Mouse (Mus musculus): ENCODE results near the gene Wfdc5.
"Not testable (repeated sequence)": the region's sequence is repeated elsewhere in the genome, so short reads cannot be mapped to it uniquely, and the experiment has no call there.

The Wfdc5 gene

DNA sequence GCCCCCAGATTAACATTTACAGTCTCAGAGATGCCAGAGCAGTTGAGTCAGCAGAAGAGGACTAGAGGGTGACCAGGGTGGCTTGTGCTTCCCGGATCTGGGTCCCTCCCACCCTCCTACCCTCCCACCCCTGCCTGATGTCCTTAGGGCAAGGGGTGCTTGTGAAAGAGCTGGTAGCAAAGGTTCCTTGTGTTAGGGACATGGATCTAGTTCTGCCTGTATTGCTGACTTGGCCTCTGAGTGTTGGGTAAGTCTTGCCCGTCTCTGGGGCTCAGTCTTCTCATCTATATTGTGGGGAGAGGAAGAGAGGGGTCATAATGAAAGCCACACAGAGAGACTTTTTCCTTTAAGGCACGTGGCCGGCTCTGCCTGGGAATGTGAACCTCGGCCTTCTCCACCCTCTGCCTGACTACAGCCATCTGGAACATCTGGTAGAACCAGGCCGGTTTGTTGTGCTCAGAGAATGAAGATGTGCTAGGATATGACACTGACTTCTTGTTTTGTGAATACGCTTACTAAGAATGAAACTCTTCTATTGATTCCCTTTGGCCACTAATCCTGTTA lies at the start of gene Wfdc5:
Gene Wfdc5, minus strand, starts transcription at position 51 of the 564 bp plus-strand sequence.
- no peak for DNase-seq (ENCODE audit: low spot score in 2 of 2)

DNA sequence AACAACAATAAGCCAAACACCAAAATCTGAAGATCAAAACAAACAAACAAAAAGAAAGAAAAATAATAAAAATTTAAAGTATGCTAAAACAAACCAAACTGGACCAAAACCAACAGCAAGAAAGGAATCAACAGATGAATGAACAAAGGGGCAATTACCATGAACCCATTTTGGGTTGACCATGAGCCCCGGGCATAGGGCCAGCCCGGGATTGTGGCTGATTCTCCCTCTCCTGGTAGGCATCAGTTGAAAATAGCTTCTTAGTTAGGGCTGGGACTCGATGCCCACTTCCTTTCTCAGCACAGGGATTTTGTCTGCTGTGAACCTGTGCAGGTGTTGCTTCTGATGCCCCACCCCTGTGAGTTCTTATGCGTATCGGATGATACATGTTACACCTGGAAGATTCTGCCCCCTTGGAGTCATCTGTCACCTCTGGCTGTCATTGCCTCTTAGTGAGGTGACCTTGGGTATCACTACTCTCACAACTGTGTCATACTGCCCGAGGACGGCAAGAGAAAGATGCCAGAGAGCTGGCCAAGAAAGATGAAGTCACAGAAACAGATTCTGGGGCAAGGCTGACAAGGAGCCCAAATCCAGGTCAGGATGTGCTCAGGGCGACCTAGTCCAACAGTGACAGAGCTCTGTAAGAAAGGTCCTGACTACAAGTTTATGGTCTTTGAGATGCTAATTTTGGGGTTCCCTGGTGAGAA lies 46.0 kb upstream of the Wfdc5 start:
- no peak for DNase-seq (ENCODE audit: low spot score in 2 of 2)

DNA sequence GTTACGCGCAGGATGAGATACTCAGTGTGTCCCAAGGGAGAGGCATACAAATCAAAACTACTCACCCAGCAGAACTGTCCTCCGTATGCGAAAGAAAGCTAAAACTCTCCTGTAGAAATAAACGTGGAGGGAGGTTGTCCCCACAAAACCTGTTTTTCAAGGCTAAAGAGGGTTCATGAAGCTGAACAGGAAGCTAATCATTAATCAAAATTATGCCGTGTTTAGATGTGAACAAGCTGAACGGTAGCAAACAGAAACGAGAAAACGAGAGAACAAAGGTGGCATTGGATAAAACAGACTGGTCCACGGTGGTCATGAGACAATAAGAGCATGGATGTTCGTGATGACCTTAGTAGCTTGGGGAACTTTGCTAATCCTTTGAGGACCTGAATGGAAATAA lies 39.0 kb upstream of the Wfdc5 start, which contains the start of gene Wfdc15b:
Gene Wfdc15b, minus strand, starts transcription at position 139 of the 400 bp plus-strand sequence.
- no peak for DNase-seq (ENCODE audit: low spot score in 2 of 2)

DNA sequence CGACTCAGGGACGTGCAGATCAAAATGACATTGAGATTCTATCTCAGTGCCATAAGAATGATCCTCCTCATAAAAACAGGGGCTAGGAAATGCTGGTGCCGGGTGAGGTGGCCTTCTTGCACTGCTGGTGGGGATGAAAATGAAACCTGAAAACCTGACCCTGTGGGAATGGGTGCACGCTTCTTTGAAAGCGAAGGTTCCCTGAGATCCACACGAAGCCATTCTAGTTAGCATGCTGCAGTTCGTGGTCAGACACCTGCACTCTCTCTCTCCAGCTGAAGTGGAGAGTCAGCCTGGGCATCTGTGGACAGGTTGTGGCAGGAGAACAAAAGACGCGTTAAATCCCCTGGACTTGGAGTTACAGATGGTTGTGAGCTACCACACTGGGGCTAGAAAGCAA lies 36.8 kb upstream of the Wfdc5 start:
- no peak for DNase-seq (ENCODE audit: low spot score in 2 of 2)

DNA sequence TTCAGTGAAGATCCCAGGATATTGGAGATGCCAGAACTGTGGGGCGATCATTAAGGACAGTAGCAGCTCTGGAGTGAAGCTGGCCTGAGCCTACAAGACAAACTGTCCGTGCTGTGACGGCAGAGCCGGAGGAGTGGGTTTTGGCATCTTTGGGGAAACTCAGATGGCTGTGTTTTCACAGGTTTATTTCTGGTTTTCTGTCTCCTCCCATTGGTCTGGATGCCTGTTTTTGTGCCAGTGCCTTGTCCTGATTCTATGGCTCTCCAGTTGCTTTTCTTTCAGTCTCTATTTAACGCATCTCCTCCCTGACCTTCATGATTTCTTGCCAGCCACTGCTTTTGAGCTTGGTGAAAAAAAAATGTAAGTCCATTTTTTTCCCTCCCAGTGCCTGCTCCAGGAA lies 30.2 kb upstream of the Wfdc5 start:
- no peak for DNase-seq (ENCODE audit: low spot score in 2 of 2)

DNA sequence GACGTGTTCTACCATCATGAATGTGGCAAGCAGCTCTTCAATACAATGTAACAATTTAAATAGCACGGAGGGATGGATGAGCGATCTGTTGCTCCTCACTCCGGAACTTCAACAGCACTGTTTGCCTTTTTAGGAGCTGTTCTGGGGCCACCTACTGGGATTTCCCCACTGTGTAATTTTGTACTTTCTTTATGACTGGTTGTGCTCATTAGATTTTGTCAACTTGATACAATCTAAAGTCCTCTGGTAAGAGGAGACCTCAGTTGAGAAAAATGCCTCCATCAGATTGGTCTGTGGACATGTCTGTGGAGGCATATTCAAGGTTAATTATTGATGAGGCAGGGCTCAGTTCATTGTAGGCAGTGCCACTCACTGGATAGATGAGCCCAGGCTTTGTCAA lies 28.4 kb upstream of the Wfdc5 start:
- no peak for DNase-seq (ENCODE audit: low spot score in 2 of 2)

DNA sequence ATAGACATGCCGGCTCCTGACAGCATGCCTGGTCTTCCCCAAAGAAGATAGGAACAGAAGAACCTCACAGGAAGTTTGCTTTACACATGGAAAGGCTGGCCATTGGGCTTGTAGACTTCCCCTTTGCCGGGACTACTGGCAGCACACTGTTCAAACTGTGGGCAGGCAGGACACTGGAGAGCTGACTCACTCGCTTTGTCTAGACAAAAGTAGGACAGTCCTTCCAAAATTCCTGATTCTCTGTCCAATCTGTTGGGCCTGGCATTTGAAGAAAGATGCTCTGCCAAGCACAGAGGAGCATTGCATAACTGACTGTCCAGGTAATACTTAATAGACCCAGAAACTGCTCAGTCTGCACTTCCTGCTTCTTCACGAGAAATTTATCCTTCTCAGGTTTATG lies 24.1 kb upstream of the Wfdc5 start:
- DNase-seq (ENCODE audit: low spot score in 2 of 2): no peak

DNA sequence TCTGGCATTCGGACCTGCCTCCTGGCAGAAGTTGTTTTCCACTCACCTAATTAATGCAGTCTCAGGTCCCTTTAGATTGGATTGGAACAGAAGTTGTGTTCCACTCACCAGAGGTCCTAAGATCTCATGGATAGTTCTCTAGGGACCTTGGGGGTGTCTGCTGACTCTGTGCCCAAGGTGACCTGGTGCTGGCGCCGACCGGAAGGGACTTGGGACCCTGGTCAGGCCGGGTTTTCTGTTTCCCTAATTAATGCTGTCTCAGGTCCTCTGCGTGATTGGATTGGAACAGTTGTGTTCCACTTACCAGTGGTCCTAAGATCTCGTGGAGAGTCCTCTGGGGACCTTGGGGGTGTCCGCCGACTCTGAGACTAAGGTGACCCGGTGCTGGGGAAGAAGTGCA lies 23.5 kb upstream of the Wfdc5 start:
- not testable (repeated sequence) for DNase-seq (ENCODE audit: low spot score in 2 of 2)

DNA sequence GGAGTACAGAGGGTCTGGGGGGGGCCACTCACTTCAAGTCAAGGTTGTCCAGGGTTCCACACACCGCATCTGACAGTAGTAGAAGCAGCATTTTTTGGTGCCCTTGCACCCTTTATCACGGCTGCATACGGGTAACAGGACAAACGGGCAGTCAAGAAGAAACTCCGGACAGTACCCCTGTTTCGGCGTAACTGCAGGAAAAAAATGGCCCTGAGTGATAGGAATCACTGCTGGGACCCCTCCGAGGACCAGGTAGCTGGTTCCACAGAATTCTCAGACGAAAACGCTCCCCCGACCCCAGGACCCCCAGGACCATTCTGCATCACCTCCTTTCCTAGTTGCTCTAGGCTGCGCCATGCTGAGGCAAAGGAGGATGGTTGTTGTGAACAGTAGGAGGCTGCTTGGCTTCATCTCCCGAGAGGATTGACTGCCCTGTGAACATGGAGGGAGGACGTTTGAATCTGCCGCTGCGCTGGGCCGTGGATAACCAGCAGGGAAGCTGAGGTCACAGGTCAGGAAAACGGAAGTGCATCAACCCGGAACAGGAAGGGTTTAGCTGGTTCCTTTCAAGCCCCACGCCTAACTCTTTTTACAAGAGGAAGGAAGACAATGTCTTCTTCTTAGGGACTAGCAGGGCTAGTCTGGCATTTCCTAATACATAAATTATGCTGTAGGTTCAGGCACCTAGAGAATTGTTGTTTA lies 17.2 kb upstream of the Wfdc5 start, which contains the start of gene Wfdc15a:
Gene Wfdc15a, minus strand, starts transcription at position 505 of the 702 bp plus-strand sequence.
- no peak for DNase-seq (ENCODE audit: low spot score in 2 of 2)

DNA sequence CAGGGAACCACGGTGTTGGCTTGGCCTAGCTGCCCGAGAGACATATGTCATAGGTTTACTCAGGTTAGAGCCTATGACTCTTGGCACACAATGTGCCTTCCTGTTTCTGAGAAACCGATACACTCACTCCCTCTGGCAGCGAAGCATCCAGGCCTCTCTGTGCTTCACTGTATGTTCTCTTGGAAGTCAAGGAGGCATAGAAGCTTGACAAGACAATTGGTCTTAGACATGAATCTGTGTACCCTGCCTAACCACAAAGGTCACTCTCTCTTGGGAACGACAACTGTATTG lies 14.1 kb upstream of the Wfdc5 start:
- no peak for DNase-seq (ENCODE audit: low spot score in 2 of 2)

DNA sequence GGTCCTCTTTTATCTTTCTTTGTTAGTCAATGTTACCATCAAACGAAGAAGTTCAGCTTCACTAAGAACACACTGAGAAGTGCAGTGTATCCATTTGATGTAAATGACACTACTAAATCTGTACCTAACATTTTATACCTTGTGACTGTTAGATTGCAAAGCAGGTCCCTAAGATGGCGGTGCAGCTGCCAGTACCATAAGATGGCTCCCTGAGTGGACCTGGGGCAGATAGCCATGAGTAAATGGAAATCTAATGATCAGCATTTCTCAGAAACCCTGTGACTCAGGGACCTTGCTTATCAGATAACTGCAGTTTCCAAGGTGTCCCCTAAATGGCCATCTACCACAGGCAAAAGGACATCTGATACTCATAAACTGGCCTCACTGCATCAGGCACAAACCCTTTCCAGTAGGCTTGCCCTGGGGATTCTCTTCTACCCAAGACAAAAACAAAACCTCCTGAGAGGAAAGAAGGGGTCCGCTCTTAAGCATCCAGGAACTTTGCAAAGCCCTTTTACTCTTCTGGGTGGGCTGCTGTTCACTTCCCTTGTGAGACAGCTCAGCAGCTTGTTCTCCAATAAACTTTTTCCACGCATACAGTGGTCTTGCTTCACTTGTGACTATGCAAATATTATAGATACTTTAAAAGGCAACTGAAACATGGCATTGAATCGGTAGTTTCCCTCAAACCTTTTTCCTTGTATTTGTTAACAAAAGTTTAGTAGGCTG lies 13.6 kb upstream of the Wfdc5 start:
- DNase-seq (ENCODE audit: low spot score in 2 of 2): no peak

DNA sequence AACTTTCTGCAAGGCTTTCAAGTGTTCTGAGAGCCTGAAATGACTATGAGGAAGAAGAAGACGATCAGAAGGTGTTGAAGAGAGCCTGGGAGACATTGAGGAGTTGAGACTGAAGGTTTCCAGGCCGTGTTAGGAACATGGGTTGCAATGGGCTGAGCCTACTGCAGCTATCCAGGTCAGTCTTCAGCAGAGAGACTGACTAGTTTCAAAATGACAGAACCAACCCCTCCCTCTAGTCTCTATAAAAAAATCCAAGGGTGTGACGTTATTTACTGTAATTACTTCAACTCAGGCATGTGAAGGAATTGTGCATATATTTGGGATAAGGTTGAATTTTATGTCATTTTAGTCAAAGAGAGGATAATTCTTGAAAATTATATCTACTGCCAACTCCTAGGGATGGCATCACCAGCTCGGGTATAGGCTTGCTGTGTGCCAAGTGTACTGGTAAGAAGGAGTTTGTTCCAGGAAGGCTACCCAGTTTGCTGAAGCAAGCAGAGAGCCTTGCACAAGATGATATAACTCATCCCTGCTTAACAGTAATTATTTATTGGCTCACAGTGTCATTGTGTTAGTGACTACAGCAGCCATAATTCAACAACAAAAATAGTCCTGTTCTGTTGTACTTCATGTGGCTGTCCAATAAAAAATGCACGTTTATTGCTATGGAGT lies 12.6 kb upstream of the Wfdc5 start:
- no peak for DNase-seq (ENCODE audit: low spot score in 2 of 2)

DNA sequence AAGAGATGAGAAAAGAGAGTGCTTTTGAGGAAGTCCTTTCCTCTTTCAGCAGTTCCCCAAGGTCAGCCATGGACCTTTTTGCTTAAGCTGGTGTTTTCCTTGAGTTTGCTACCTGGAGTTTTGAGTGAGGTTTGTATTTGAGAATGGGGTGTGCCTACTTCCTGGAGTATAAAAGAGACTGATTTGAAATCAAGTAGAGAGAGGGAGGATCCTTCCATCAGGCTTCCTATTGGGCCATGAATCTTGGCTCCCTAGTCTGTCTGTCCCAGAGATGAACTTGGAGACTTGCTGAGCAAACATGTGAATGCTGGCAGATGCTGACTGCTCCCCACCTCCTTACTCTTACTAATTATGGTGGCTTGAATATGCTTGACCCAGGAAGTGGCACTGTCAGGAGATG lies 9.7 kb upstream of the Wfdc5 start:
- no peak for DNase-seq (ENCODE audit: low spot score in 2 of 2)

DNA sequence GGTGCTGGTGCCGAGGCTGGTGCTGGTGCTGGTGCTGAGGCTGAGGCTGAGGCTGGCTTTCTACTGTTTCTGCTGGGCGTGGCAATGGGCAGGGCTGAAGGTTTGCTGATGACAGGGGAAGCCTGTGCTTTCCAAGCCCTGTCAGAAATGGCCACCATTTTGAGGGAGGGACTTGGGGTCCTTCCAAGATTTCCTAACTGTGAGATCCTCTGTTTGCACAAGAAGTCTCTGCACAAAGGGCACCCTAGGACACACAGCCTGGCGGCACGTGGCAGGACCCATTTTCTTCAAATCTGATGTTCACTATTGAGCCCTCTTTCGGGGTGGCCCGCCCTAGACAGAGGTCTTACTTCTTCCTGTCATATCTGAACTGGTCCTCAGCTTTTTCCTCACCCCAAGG lies 8.0 kb upstream of the Wfdc5 start, which contains the start of gene Wfdc12:
Gene Wfdc12, minus strand, starts transcription at position 33 of the 400 bp plus-strand sequence.
- no peak for DNase-seq (ENCODE audit: low spot score in 2 of 2)

DNA sequence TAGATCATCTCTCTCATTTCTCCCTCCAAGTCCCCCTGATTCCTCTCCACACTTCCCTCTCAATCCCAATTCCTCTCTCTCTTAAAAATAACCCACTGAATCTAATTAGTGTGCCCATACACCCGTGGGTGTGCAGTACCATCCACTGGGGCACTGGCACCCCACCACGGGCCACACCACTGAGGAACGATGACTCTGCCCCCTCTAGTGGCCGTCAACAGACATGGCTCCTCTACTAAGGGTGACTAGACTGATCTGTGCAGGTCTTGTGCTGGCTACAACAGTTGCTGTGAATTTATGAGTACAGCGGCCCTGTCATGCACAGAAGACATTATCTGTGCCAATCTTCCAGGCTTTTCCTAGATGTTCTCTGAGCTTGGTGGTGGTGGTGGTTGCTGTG lies 6.2 kb upstream of the Wfdc5 start:
- DNase-seq (ENCODE audit: low spot score in 2 of 2): no peak

DNA sequence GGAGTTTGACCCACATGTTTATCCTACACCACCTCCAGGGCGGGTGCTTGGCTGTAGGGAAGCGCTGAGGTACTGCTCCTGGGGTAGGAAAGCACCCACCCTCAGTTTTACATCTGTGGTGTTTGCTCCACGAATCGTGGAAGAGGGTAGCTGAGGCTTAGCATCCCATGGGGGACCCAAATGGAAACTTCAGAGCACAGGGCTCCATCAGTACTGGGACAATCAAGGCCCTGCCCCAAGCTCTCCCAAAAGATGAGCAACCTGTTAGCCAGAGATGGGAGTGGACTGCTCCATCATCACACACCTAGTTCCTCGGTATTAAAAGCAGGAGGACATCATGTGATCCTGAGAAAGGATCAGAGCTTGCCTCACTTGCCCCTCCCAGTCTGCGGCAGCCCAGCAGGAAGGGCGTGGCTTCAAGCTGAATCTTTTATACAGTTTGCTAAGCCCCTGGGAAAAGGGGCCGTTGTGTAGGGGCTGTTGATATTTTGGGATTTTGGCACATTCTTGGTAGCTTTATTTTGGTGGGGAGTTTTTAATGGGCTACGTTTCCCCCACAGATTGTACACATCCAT lies 1.7 kb upstream of the Wfdc5 start:
- DNase-seq (ENCODE audit: low spot score in 2 of 2): no peak

DNA sequence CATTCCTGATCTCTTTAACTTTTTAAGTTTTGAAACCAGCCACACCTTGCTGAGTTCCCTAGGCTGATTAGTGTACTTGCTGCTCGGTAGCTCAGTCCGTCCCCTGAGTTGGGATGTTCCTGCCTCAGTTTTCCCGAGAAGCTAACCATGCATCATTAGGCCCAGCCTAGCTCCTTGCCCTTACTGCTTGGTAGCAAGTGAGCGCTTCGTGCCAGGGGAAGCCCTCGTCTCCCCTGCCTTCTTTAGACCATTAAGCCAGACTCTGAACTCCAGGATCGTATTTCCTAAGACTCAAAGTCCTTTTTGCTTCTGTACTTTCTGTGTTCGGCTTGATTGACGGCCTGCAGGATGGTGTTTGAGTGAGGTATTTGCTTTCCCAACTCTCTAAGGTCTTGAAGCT lies 798 bp upstream of the Wfdc5 start:
- DNase-seq (ENCODE audit: low spot score in 2 of 2): no peak

DNA sequence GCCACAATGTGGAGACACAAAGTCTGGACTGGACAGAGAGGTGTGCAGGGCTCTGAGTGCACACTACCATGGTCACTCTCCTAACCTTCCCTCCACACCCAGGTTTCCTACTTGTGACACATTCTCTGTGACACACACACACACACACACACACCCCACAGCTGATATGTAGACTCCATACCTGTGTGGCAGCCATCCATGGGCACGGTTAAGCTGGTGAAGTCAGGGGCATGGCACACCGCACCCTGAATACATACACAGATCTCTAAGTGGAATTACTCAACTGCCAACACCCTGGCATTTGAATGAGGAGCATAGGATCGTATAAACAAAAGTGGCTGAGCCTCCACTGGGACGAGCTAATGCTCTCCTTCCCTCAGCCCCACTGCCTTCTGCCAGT lies 1.8 kb downstream of the Wfdc5 start:
- DNase-seq (ENCODE audit: low spot score in 2 of 2): no peak

DNA sequence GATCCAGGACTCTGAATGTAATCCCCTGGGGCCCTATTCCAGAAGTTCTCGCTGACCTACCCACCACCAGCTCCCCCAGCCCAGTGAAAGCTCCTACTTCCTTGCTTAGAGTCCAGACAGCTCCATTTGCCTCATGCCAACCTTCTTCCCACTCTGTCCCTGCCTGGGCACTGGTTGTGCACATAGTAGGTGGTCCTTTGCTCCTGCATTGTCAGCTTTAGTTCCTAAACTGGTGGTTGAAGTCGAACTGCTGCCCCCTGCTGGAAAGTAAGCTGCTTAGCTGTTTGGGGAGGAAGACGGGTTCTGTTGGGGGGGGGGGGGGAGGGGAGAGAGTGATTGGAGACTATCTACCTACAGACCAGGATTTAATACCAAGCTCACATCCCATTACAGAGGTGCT lies 2.4 kb downstream of the Wfdc5 start:
- DNase-seq (ENCODE audit: low spot score in 2 of 2): no peak

DNA sequence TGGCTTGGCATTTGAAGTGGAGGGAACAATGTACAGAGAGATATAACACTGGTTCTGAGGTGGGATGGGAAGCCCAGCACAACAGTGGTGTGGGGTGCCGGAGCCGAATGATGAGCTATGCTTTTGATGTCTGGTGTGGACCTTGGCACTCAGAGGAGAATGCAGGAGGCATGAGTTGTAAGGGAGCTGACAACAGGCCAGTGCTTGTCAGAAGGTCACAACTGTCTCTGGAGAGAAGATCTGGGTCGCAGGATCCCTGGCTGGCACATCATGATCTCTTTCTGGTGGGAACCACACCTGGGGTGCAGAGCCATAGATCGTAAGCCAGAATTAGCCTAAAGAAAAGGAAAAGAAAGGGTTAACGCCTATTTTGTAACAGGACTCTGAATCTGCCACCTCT lies 4.7 kb downstream of the Wfdc5 start:
- no peak for DNase-seq (ENCODE audit: low spot score in 2 of 2)

DNA sequence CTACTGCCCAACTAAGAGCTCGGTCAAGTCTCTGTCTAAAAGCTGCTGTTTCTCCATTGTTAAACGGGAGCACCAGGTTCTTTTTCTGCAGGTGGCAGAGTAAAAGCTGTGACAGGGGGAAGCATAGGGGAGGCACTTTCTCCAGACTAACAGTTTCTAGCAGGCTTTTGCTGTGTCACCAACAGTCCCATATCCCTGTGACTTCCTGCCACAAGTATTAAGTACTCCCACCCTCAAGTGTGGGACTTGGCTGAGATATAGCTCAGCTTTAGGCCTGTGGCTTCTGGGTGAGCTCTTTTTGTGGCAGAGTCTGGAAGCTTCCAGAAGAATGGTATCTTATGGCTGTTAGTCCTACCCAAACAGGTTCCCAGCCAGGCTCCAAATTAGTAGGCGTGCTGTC lies 6.7 kb downstream of the Wfdc5 start:
- DNase-seq (ENCODE audit: low spot score in 2 of 2): no peak
